Mouse (Mus musculus) midbrain, embryonic 13.5 days (tissue): Measurements from ENCODE around the gene Ptcd2. TPM values are rescaled to one million over a fixed set of nuclear protein-coding genes. Genes with fewer than 3 reads are reported as not detected.

Source experiments
- ATAC-seq: fragments of 200-750 bp; cut with Nextera tagmentation; 2 replicates; pipeline ENCODE4 v1.8.0; 2017; ENCODE audit warnings: mild to moderate bottlenecking, moderate TSS enrichment, moderate library complexity
- H3K27ac ChIP-seq: fragments of 300-500 bp; sonication (generic); 2 replicates; pipeline ENCODE4 v1.5.1; 2015; ENCODE audit warnings: inconsistent platforms, mild to moderate bottlenecking, moderate library complexity
- H3K27me3 ChIP-seq: fragments of 300-500 bp; sonication (generic); 2 replicates; pipeline ENCODE4 v1.6.1; 2015; ENCODE audit warnings: mild to moderate bottlenecking, inconsistent platforms
- H3K36me3 ChIP-seq: fragments of 300-500 bp; sonication (generic); 2 replicates; pipeline ENCODE4 v1.6.1; 2015; ENCODE audit warnings: mild to moderate bottlenecking, inconsistent platforms
- H3K4me1 ChIP-seq: fragments of 300-500 bp; sonication (generic); replicated peaks from 2 replicates; pipeline ENCODE4 v1.6.1; 2015; ENCODE audit warnings: inconsistent platforms
- H3K4me2 ChIP-seq: fragments of 300-500 bp; sonication (generic); replicated peaks from 2 replicates; pipeline ENCODE4 v1.6.1; 2015; ENCODE audit warnings: moderate library complexity, mild to moderate bottlenecking, inconsistent platforms
- H3K4me3 ChIP-seq: fragments of 300-500 bp; sonication (generic); replicated peaks from 2 replicates; pipeline ENCODE4 v1.5.1; 2015; ENCODE audit warnings: mild to moderate bottlenecking, inconsistent platforms
- H3K9ac ChIP-seq: fragments of 300-500 bp; sonication (generic); replicated peaks from 2 replicates; pipeline ENCODE4 v1.6.1; 2015; ENCODE audit warnings: mild to moderate bottlenecking, inconsistent platforms
- H3K9me3 ChIP-seq: fragments of 300-500 bp; sonication (generic); 2 replicates; pipeline ENCODE4 v1.6.1; 2016; ENCODE audit warnings: mild to moderate bottlenecking, inconsistent platforms
- WGBS: fragments of 180-500 bp; shearing (Covaris S2); methylation state at CpG from one replicate; pipeline ENCODE4 v1.1.7; 2015; 5-methylcytosine and 5-hydroxymethylcytosine counted together
- polyA plus RNA-seq: library from polyadenylated mRNA; unstranded; fragments of >200 nt; fragmentation: Nextera tagmentation; extraction: Ambion mirVana; gene quantifications from 2 replicates; pipeline ENCODE4 v1.2.1, GENCODE M21; 2015

The Ptcd2 gene
- polyA plus RNA-seq, 1 experiment from 2014 or later, result 50.2 TPM

DNA sequence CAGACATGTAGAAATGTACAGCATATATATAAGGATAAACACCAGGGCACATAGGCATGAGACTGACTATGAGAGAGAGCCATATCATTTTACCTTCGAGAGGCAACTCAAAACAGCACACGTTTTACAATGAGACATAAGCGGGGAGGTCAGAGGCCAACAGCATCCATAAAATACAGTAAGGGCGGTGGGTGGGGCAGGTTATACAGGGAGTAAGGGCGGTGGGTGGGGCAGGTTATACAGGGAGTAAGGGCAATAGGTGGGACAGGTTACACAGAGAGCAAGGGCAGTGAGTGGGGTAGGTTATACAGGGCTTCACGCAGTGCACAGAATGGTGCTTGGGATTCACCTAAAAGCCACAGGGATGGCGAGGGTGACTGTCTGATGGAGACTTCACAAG, 24.1 kb downstream of the Ptcd2 start:
- no peak for ATAC-seq
- Histone ChIP-seq H3K4me3 (no peak overlapping the region), H3K4me2 (no peak overlapping the region), H3K4me1 (0 out of 2 replicates have a peak, but pooled peaks cover 4% of the 10 kb centered on the region), H3K27me3 (no peaks in the 10 kb centered on the region), H3K9ac (no peak overlapping the region), H3K9me3 (no peaks in the 10 kb centered on the region), H3K36me3 (peaks cover 54% of the 10 kb centered on the region), H3K27ac (no peak overlapping the region)
- WGBS, result 95% methylated on average over 7 of the region's 7 CpGs

DNA sequence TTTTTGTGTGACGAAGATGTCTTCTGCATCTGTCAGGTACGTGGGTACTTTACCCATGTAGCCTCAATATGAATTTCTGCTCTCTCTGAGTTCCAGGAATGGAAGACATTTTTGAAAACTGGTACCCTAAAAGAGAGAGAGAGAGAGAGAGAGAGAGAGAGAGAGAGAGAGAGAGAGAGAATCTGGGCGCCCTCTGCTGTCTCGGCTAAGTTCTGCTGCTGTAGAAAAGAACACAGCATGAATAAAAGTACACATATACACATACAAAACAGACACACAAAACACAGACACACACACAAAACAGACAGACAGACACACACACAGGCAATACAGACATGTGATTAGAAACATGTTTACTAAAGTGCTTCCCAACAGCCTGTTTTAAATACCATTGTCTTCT, 27.4 kb downstream of the Ptcd2 start:
- 51% methylated on average over 4 of the region's 4 CpGs for WGBS
- Histone ChIP-seq H3K4me2 (no peak overlapping the region), H3K36me3 (peaks cover 26% of the 10 kb centered on the region), H3K9ac (no peak overlapping the region), H3K4me1 (no peaks in the 10 kb centered on the region), H3K27ac (no peak overlapping the region), H3K9me3 (no peaks in the 10 kb centered on the region), H3K4me3 (no peak overlapping the region), H3K27me3 (no peaks in the 10 kb centered on the region)
- ATAC-seq, result no peak

DNA sequence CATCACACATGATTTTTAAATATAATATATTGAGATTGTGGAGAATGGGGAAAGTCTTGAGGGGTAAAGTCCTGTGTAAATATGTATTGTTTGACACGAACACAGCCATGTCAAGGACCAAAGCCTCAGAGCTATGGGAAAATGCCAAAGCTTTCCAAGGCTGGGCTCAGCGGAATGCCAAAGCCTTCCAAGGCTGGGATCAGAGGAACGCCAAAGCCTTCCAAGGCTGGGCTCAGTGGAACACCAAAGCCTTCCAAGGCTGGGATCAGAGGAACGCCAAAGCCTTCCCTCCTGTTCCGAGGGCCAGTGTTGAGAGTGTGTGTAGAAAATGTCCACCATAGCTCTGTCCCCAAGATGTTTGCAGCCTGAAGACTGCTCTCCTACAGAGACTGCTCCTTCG, 28.1 kb downstream of the Ptcd2 start:
- H3K9me3 ChIP-seq, result no peaks in the 10 kb centered on the region
- no peak for ATAC-seq
- WGBS, result 93% methylated on average over 6 of the region's 6 CpGs
- no peak overlapping the region for H3K4me3 ChIP-seq
- H3K4me2 ChIP-seq, result no peak overlapping the region
- no peak overlapping the region for H3K27ac ChIP-seq
- H3K36me3 ChIP-seq, result peaks cover 24% of the 10 kb centered on the region
- no peaks in the 10 kb centered on the region for H3K4me1 ChIP-seq
- no peaks in the 10 kb centered on the region for H3K27me3 ChIP-seq
- H3K9ac ChIP-seq, result no peak overlapping the region

DNA sequence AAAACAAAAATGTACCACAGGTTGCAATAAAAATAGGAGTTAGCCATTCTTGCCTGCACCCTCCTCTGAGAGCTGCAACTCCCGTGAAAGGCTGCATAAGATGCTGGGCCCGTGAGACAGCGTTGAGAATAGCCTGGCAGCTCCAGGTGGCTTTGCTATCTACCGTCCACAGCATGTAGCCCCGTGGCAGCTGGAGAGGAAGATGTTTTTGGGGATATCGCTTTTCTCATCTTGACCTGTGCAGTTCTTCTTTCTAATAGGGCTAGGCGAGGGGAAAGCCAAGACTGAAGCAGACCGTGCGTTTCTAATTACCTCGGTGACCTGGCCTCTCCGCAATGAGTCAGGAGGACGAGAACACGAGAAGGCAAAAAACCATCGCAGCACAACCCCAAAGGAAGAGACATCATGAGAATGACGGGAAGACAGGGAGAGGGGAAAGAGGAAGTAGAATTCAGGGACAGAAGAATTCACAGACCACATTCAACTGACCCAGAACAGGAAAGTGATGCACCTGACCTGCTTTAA, 29.8 kb downstream of the Ptcd2 start:
- no peak for ATAC-seq
- no peaks in the 10 kb centered on the region for H3K27me3 ChIP-seq
- no peak overlapping the region for H3K27ac ChIP-seq
- 89% methylated on average over 15 of the region's 15 CpGs for WGBS
- peaks cover 8% of the 10 kb centered on the region for H3K36me3 ChIP-seq
- no peak overlapping the region for H3K4me2 ChIP-seq
- H3K9me3 ChIP-seq, result no peaks in the 10 kb centered on the region
- H3K4me3 ChIP-seq, result no peak overlapping the region
- H3K9ac ChIP-seq, result no peak overlapping the region
- no peaks in the 10 kb centered on the region for H3K4me1 ChIP-seq

DNA sequence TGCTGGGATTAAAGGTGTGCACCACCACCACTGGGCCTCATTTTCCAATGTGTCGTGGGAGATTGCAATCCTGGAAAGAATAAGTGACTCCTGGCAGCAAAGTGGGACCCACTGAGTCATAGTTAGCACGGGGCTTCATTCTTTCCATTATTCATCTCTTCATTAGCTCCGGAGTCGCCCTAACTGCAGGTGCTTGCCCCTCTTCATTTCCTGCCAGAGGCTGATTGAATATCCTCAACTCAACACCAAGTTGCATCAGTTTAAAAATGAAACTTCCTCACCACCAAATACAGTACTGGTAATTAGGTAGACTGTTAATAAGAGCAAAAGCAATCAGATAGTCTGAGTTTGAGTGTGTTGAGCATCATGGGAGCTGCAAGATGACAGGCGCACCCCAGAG, 30.4 kb downstream of the Ptcd2 start:
- Histone ChIP-seq H3K27me3 (no peaks in the 10 kb centered on the region), H3K9ac (no peak overlapping the region), H3K4me1 (no peaks in the 10 kb centered on the region), H3K36me3 (0 out of 2 replicates have a peak, but pooled peaks cover 2% of the 10 kb centered on the region), H3K27ac (no peak overlapping the region), H3K9me3 (no peaks in the 10 kb centered on the region), H3K4me3 (no peak overlapping the region), H3K4me2 (no peak overlapping the region)
- no peak for ATAC-seq
- WGBS, result 90% methylated on average over 5 of the region's 5 CpGs

DNA sequence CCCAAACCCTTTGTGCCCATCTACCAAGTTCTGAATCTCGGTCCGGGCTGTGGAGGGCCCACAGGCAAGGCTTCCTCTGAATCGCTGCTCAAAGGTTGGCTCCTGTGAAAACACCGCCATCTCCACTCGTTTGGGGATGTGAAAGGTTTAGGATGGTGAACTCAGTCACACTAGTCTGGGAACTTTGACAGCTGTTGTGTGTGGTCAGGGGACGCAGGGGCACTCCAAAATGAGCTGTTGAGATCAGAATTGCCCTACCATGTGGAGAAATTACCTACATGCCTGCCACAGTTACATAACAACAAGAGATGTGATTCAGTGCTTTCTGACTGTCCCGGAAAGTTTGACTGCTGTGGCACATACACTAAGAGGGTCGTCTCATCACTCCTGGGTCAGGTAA, 36.1 kb downstream of the Ptcd2 start:
- no peak for ATAC-seq
- 92% methylated on average over 8 of the region's 8 CpGs for WGBS
- Histone ChIP-seq H3K27me3 (no peaks in the 10 kb centered on the region), H3K27ac (no peak overlapping the region), H3K4me2 (no peak overlapping the region), H3K36me3 (no peaks in the 10 kb centered on the region), H3K9ac (no peak overlapping the region), H3K4me3 (no peak overlapping the region), H3K9me3 (no peaks in the 10 kb centered on the region), H3K4me1 (no peaks in the 10 kb centered on the region; the same call in 1 of the 2 replicates)

DNA sequence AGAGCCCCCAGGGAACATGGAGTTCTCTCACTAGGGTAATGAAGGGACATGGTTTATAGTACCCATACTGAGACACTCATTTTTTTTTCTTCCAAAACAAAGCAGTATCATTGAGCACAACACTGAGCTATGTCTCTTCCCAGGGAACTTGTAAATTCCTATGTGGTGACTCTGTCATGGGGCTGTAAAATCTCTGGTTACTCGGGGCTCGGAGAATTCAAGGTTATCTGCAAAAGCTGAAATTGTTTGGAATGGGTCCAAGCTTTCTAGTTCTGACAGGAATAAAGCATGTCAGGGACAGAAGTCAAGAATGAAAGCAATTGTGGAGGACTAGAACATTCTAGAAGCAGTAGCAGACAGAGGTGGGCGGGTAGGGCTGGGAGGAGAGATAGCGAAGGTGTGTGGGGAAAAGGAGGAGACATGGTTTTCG, 36.6 kb downstream of the Ptcd2 start:
- WGBS, result 87% methylated on average over 5 of the region's 5 CpGs

DNA sequence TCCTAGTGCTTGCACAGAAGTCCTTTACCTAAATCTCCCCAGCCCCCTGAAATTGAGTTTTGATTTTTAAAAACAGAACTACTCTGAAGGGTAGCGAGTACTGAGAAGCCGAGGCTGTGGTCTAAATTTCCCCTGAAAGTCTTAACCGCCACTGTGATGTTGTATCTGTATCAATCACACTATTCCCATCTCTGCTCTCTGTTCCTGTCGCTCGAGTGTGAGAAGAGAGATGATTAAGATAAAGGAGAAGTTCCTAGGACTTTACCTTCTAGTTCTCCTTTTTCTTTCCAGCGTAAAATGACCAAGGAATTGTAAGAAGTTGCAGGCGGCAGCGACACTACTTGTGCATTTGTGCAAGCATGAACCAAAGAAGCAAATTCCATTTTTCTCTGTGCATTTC, 38.3 kb downstream of the Ptcd2 start:
- H3K9me3 ChIP-seq, result no peaks in the 10 kb centered on the region
- H3K4me2 ChIP-seq, result no peak overlapping the region
- no peak for ATAC-seq
- H3K36me3 ChIP-seq, result no peaks in the 10 kb centered on the region
- no peak overlapping the region for H3K9ac ChIP-seq
- no peak overlapping the region for H3K27ac ChIP-seq
- H3K27me3 ChIP-seq, result no peaks in the 10 kb centered on the region
- no peak overlapping the region for H3K4me3 ChIP-seq
- 93% methylated on average over 8 of the region's 8 CpGs for WGBS
- H3K4me1 ChIP-seq, result no peaks in the 10 kb centered on the region; the same call in 1 of the 2 replicates

More for the DNA sequence above, 36.6 kb downstream of the Ptcd2 start:
- Histone ChIP-seq H3K36me3 (no peaks in the 10 kb centered on the region), H3K4me2 (no peak overlapping the region), H3K9me3 (no peaks in the 10 kb centered on the region), H3K4me3 (no peak overlapping the region), H3K9ac (no peak overlapping the region), H3K27me3 (no peaks in the 10 kb centered on the region), H3K27ac (no peak overlapping the region), H3K4me1 (no peaks in the 10 kb centered on the region; the same call in 1 of the 2 replicates)
- ATAC-seq, result no peak

DNA sequence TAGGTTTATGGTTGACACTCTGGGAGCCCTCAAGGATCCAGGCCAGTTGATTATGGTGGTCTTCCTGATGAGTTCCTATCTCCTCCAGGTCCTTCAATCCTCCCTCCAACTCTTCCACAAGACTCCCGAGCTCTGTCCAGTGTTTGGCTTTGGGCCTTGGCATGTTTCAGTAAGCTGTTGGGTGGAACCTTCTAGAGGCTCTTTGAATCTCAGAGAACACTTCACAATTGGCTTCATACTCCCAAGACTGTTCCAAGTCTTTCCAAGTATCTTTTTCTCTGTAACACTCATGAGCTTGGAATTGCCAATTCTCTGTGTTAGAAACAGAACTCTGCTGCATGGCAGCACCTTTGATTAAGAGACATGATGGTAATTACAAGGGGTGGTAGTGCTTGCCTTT, 39.3 kb downstream of the Ptcd2 start:
- H3K27me3 ChIP-seq, result no peaks in the 10 kb centered on the region
- ATAC-seq, result no peak
- no peak overlapping the region for H3K9ac ChIP-seq
- H3K4me2 ChIP-seq, result no peak overlapping the region
- H3K27ac ChIP-seq, result no peak overlapping the region
- H3K36me3 ChIP-seq, result no peaks in the 10 kb centered on the region
- no peak overlapping the region for H3K4me3 ChIP-seq
- H3K4me1 ChIP-seq, result no peaks in the 10 kb centered on the region; the same call in 1 of the 2 replicates
- WGBS, result 94% methylated on average over 1 of the region's 1 CpGs
- H3K9me3 ChIP-seq, result no peaks in the 10 kb centered on the region

DNA sequence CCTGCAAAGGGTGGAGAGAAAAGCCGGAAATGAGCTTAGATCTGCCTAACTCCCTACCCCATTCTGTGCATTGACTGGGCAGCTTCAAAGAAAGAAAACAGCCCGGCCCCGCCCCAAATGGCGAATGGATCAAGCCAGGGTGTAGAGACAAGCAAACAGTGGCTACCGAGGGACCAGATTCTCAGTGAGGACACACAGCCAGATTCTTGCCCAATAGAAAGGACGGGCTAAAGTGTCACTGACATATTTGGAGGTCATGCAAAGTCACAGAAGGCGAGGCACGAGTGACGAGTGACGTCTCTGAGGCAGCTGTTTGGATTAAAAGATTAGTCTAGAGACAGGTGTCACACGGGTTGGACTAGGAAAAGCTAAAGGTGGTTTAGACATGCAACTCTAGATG, 40.1 kb downstream of the Ptcd2 start:
- no peak overlapping the region for H3K4me3 ChIP-seq
- H3K4me2 ChIP-seq, result no peak overlapping the region
- H3K27me3 ChIP-seq, result no peaks in the 10 kb centered on the region
- no peaks in the 10 kb centered on the region for H3K9me3 ChIP-seq
- H3K27ac ChIP-seq, result no peak overlapping the region
- no peak overlapping the region for H3K9ac ChIP-seq
- H3K4me1 ChIP-seq, result no peaks in the 10 kb centered on the region; the same call in 1 of the 2 replicates
- ATAC-seq, result no peak
- 56% methylated on average over 11 of the region's 11 CpGs for WGBS
- no peaks in the 10 kb centered on the region for H3K36me3 ChIP-seq

DNA sequence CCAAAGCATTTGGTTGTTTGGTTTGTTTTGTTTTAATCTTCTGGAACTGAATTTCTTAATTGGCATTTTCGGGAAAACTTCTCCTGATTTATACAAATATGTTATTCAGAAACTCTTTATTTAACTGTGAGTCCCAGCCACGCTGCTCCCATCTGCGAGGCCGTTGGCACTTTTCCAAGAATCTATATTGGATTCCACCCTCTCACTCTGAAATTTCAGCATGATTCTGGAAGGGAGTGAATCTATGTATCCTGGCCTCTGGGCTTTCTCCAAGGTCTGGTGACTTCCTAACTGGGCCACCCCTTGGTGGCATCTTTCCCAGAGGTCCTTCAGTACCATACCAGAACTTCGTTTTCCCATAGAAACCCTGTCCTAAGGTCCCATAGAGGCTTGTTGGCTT, 40.7 kb downstream of the Ptcd2 start:
- H3K9me3 ChIP-seq, result no peaks in the 10 kb centered on the region

DNA sequence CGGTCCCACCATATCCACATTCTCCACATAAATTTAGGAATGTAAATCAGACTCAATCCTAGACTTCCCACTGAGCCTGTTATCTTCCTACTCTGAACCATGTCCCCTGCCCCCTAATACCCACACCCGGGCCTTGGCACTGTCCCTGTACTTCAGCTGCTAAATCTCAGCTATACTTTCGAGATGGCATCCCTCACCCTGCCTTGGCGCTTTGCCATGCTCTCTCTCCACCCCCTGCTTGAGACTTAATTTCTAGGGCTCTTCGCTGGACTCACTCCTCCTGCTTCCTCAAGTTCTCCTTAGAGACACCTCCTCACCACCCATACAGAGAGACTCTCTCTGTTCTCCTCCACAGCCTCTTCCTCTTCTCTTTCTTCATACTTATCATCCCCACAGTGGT, 44.6 kb downstream of the Ptcd2 start:
- Histone ChIP-seq H3K27ac (no peak overlapping the region), H3K9me3 (no peaks in the 10 kb centered on the region), H3K9ac (no peak overlapping the region), H3K36me3 (no peaks in the 10 kb centered on the region), H3K27me3 (no peaks in the 10 kb centered on the region), H3K4me3 (no peak overlapping the region), H3K4me1 (no peaks in the 10 kb centered on the region; the same call in 1 of the 2 replicates), H3K4me2 (no peak overlapping the region)
- no peak for ATAC-seq
- 83% methylated on average over 5 of the region's 5 CpGs for WGBS

More for the DNA sequence above, 40.7 kb downstream of the Ptcd2 start:
- H3K4me3 ChIP-seq, result no peak overlapping the region
- no peaks in the 10 kb centered on the region for H3K27me3 ChIP-seq
- no peak for ATAC-seq
- H3K36me3 ChIP-seq, result no peaks in the 10 kb centered on the region
- H3K4me2 ChIP-seq, result no peak overlapping the region
- H3K9ac ChIP-seq, result no peak overlapping the region
- no peak overlapping the region for H3K27ac ChIP-seq
- 75% methylated on average over 5 of the region's 5 CpGs for WGBS
- H3K4me1 ChIP-seq, result no peaks in the 10 kb centered on the region; the same call in 1 of the 2 replicates

DNA sequence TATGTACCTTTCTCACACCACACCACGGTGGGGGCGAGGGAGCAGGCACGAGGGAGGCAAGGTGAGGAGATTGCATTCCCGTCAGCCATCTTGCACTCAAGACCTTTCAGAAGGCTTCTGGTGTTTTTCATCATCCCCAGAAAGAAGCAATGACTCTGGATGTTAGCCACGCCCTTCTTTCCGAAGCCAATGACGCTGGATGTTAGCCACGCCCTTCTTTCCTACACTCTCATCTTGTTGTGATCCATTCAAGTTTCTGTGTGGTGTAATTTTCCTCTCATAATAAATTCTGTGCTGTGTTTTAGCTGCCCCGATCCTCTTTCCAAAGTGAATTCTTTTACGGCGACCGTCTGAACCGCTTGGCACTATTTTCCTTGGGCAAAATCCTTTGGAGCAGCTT, 50.3 kb downstream of the Ptcd2 start:
- no peaks in the 10 kb centered on the region for H3K4me1 ChIP-seq
- WGBS, result 95% methylated on average over 13 of the region's 13 CpGs
- H3K9ac ChIP-seq, result no peak overlapping the region
- no peaks in the 10 kb centered on the region for H3K36me3 ChIP-seq
- ATAC-seq, result no peak
- H3K27ac ChIP-seq, result no peak overlapping the region
- no peaks in the 10 kb centered on the region for H3K27me3 ChIP-seq
- no peaks in the 10 kb centered on the region for H3K9me3 ChIP-seq
- H3K4me2 ChIP-seq, result no peak overlapping the region
- H3K4me3 ChIP-seq, result no peak overlapping the region
